Mouse (Mus musculus) T-helper 2 cell (primary cell): Measurements from ENCODE around the gene Smagp.
"Not testable (repeated sequence)": the region's sequence is repeated elsewhere in the genome, so short reads cannot be mapped to it uniquely, and the experiment has no call there.

Experiments
- in situ Hi-C: fragments of 300-600 bp; cut with MboI, MseI; formaldehyde crosslinking; loops from one replicate; pipeline ENCODE4 v1.15.1; 2025; ENCODE audit warnings: high pct_unique_total_duplicates

The Smagp gene

DNA sequence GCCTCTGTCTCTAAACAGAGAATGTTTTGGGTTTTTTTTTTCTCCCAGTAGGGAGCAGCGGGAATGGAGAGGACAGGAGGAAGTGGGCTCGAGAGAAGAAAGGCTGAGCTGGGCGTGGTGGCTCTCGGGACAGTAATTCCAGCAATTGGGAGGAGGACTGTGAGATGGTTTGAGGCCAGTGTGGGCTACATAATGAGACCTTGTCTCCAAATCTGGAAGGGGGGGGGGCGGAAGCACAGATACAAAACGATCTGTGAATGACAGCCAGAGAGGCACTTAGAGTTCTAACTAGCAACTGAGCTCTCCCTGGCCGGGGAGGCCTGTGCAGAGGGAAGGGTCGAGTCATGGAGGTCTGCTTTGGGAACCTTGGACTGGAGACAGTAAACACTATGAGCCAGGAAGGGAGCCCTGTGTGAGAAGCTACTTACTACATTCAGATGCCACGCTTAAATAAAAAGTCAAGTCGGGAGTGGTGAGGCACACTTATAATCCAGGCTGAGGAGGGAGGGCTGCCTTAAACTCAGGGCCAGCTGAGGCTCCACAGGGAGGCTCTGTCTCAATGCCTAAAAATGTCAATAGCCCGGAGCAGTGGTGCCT, 8.9 kb downstream of the Smagp start:
- in situ Hi-C loops = no loop called here

DNA sequence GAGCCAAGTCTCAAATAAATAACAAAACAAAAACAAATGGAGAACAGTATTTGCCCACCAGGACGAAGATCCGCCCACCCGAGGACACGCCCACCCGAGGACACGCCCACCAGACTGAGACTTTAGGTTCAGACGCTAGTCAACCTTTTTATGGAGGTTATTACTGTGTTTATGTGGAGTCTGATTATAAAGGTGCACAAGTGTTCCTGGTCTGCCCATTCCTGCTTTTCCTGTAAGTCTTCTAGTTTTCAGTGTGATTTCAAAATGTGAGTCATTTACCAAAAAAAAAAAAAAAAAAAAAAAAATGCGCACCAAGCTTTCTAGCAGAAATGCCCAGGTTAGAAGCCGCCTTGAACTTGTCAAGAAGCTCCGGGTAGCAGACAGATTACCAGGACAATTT, 9.5 kb downstream of the Smagp start:
- in situ Hi-C loops = no loop called here

DNA sequence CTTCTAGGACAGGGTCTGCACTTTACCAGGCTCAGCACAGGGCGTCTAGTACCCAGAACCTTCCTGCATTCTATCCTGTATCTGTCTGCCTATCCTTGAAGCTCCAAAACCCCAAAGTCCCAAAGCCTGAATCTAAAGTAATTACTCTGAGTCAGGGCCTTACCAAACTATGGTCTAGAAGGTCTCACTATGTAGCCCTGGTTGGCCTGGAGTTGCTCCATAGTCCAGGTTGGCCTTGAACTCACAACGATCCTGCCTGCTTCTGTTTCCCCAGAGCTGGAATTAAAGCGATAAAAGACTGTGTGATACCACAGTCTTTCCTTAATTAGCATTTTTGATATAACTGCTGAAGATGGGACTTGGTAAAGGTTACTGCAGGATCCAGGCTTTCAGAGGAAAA, 12.3 kb downstream of the Smagp start:
- in situ Hi-C loops = no loop called here

DNA sequence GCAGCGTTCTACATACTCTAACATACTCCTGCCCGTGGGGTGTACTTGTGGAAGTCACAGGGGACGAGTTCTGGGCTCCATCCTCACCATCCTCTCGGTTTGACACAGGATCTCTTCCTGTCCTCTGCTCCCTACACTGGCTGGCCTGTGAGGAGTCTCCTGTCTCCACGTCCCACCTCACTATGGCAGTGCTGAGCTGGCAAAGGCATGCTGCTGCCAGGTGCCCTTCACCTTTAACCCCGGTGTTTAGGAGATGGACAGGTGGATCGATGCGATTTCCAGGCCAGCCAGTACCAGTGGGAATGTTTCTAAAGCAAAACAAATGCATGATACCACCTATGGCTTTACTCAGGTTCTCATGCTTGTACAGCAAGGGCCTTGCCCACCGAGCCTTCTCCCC, 13.0 kb downstream of the Smagp start:
- in situ Hi-C loops = no loop called here

DNA sequence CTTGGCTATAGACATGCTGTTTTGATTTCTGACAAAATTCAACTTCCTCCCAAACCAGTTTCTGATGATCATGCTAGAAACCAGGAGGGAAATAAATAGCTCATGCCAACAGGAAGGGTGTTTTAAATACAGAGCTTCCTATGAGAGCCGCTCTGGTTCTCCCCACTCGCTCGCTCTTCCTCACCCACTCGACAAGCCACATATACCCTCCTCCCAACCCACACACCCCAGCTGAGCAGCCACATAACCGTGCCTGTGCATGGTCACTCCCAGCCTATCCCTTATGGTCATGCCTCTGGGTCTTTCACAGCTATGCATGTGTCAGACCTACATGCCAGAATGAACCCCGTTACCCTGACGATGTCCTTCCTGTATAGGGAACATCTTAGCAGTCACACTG, 14.6 kb downstream of the Smagp start:
- in situ Hi-C loops = no loop called here

DNA sequence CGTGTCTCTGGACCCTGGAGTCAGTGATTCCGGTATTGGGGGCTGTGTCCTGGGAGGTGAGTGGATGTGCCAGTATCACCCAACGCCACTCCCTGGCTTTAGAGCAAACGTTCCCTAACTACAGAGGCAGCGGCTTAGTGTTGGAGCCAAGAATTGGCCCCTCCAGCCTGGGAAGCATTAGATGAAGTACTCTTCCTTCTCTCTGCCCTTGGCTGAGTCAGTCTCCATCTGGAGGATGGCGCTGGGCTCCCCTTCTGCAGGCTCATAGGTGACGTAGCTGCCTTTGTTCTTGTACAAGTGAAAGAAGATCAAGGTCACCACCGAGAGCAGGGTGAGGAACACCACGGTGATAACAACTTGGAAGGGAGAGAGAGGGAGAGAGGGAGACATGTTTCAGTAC, 15.1 kb downstream of the Smagp start:
- in situ Hi-C loops = not testable (repeated sequence)

DNA sequence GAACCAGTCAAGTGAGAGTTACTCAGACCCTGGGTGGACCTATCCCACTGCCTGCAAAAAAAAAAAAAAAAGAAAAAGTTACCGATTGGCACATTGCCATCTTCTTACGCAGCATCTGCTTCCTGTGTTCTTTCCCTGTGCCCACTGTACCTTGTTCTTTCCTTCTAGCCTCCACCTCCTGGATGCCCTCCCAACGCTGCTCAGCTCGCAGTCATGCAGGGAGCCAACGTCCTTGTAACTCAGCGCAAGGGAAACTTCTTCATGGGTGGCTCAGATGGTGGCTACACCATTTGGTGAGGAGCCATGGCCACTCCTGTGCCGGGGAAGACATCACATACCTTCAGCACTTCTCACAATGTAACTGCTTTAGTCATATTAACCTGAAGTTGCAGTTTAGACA, 17.5 kb downstream of the Smagp start:
- in situ Hi-C loops = no loop called here

DNA sequence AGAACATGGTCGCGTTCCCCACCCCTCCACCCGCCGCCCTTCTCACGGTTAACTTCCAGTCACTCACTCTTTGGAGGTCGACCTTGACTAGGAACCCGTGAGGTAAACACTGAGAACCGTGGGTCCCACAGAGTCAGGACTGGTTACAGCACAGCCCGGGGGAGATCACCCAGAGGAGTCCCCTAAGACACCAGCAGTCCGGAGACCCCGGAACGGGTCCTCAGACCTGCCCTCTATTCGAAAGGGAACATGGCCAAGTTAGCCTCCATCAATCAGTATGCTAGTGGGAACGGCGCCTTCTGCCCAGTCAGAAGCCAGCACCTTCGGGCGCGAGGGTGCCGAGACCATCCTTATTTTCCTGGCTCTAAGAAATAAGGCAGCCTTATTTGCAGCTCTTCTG, 20.5 kb downstream of the Smagp start:
- in situ Hi-C loops = no loop called here

DNA sequence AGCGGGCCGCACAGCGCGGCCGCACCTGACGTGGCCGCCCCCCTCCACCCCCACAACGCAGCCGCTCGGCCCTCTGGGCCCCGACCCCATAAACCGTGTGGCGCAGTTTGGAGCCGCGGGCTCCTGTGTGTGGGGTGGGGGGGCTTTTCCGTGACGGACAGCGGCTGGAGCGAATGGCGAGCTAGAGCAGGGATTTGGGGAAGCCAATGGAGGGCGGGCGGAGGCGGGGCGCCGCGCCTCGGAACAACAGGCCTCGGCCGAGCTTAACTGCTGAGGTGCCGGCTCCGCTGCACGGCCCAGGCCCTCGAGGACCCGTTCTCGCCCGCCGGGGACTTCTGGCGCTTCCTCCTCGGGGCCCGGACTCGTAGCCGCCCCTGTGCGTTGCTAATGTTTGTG, 20.9 kb downstream of the Smagp start:
- in situ Hi-C loops = no loop called here

DNA sequence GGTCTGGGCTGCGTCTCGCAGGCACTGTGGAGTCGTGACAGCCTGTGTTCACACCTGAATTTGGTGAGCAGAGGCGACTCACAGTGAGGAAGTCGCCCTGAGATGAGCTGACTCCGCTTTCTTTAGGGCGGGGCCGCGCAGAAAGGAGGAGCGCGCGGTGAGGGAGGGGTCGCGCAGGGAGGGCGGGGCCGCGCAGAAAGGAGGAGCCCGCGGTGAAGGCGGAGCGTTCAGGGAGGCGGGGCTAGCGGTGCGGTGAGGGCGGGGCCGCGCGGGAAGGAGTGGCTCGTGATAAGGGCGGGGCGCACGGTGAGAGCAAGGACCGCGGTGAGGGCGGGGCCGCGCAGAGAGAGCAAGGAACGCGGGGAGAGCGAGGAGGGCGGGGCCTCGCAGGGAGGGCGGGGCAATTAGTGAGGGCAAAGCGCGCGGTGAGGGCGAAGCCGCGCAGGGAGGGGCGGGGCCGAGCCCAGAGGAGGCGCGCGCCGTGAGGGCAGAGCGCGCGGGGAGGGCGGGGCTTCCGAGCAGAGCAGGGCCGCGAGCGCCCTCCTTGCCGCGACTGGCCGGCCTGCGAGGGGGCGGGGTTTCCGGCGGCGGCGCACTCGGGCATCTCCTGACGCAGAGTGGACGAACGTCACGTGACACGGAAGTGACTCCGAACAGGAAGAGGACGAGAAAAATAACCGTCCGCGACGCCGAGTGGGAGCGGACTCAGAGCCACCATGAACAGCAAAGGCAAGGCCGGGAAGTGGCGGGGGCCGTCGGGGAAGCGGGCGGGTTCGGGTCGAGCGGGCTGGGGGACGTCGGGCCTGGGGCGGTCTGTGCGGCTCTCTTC, 21.5 kb downstream of the Smagp start, which contains the start of gene Dazap2:
TSS of gene Dazap2 (plus strand) at position 354 of the 829 bp plus-strand sequence.
- in situ Hi-C loops = loop anchor here (5.0 kb wide), 2 partner anchors 68 to 143 kb away; no protein-coding TSS in a partner anchor

DNA sequence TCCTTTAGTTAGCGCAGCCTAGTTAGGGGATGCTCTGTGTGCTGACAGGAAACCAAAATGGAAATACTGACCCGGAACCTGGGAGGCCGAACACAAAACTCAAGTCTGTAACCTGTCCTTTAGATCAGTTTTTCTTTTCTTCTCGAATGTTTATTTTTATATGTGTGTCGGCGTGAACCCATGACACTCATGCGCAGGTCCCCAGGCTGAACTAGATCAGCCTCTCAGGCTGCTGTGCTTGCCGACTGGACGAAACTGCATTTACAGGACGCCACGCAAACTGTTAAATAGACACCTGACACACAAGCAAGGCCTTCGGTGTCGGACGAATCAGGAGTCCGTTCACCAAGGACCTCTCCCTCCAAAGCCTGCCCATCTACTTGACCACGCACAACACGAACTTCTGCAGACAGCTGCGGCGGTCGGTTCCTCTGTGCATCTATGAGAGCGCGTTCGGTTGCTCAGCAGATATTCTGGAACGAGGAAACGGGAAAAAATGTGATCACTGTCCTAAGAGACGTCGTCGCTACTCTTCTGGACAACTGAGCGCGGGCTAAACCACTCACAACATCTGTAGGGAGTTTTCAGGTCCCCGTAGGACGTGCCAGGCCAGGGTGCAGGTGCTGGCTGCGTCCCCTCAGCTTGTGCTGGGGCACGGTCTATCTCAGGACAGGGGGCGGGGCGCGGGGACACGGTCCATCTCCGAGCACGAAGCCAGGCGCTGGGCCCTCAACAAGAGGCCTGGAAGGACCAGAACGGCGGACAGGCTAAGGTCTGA, 22.3 kb downstream of the Smagp start:
- in situ Hi-C loops = loop anchor here (5.0 kb wide), 2 partner anchors 67 to 142 kb away; no protein-coding TSS in a partner anchor

DNA sequence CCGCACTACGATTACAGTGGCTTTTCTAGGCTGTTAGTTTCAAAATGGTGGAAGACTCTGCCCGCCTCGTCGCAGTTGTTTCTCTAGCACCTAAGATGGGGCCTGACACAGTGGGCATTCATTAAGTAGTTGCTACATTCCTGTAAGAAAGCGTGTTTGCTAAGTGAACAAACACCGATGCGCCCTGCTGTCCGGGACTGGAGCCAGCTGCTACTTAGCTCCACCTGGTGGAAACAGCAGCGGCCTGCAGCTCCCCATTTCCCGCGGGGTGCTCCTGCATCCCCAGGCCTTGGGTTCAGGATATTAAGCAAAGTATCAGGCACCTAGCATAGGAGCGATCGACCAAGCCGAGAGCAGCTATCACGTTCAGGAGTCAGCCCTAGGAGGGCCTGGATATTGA, 23.2 kb downstream of the Smagp start:
- in situ Hi-C loops = loop anchor here (5.0 kb wide), 2 partner anchors 66 to 141 kb away; no protein-coding TSS in a partner anchor

DNA sequence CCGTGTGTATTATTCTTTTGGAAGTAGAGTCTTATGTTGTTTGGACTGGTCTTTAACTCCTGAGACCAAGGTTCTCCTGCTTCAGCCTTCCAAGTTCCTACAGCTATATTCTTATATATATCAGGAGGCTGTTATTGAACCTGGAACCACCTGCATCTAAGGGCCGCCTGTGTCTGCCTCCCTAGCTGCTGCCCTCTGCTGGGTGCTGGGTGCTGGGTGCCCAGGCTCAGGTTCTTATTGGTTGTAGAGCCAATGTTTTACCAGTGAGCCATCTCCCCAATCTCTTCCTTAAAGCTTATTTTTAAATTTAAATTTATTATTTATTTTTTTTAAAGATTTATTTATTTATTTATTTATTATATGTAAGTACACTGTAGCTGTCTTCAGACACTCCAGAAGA, 24.3 kb downstream of the Smagp start:
- in situ Hi-C loops = loop anchor here (5.0 kb wide), 2 partner anchors 65 to 140 kb away; no protein-coding TSS in a partner anchor

DNA sequence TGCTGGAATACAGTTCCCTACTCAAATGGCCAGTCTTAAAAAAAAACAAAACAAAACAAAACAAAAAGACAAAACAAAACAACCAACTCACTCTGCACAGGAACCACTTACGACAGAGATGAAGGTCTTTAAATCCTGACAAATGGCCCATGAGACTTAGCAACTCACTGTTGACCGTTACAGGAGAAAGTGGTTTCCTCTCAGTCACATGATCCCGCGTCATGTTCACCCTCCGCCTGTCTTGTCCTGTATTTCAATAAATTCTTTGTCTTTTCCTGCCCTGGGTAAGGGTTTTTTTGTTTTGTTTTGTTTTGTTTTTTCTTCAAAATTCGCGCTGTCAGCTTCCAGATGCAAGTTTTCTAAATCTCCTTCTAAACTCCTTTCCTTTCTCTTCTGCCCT, 24.8 kb downstream of the Smagp start:
- in situ Hi-C loops = loop anchor here (5.0 kb wide), 2 partner anchors 65 to 140 kb away; no protein-coding TSS in a partner anchor

DNA sequence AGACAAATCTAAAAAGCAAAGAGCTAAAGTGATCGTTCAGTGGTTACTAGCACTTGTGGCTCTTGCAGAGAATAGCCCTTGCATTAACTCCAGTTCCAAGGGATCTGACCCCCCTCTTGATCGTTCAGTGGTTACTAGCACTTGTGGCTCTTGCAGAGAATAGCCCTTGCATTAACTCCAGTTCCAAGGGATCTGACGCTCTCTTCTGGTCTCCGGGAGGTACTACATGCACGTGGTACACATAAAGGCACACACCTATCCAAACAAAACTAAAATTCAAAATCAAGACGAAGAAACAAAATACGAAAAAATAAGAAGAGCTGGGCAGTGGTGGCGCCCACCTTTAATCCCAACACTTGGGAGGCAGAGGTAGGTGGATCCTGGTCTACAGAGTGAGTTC, 30.1 kb downstream of the Smagp start:
- in situ Hi-C loops = not testable (repeated sequence)

DNA sequence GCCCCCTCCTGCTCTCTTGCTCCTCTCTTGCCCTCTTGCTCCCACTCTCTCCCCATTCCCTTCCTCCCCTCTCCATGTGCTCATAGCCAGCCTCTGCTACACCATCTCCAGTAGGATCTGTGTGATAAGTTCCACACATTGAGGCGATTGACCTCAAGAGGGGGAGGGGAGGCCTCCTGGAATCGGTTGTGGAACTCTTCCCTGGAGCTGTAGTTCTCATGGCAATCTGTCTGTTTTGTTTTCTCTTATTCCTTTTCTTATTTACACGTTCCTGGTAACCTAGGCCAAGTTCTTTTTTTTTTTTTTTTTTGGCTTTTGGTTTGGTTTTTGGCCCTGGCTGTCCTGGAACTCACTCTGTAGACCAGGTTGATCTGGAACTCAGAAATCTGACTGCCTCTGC, 35.1 kb downstream of the Smagp start:
- in situ Hi-C loops = no loop called here

DNA sequence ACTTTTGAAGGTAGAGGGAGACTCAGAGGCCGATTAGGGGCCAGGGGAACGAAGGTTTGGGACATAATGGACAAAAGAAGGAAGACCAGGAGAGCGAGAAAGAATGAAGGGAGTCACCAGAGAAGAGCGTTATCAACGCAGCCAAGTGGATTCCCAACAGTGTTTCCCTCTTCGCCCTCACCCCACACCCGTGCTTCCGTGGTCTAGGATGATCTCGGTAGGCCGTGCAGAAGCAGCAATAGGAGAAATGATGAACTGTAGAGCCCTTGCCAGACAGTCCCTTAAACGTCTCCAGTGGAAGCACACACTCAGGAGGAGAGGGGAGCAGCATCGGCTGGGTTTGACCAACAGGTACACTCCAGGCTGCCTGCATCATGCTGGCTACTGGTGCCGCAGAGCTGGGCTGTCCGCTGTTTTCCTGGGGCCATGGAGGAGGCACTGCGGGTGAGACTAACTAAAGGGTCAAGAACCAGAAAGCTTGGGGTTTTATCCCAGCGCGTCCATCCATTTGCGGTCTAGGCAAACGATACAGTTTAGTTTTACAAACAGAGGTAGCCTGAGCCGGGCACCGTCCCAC, 36.0 kb downstream of the Smagp start:
- in situ Hi-C loops = no loop called here

DNA sequence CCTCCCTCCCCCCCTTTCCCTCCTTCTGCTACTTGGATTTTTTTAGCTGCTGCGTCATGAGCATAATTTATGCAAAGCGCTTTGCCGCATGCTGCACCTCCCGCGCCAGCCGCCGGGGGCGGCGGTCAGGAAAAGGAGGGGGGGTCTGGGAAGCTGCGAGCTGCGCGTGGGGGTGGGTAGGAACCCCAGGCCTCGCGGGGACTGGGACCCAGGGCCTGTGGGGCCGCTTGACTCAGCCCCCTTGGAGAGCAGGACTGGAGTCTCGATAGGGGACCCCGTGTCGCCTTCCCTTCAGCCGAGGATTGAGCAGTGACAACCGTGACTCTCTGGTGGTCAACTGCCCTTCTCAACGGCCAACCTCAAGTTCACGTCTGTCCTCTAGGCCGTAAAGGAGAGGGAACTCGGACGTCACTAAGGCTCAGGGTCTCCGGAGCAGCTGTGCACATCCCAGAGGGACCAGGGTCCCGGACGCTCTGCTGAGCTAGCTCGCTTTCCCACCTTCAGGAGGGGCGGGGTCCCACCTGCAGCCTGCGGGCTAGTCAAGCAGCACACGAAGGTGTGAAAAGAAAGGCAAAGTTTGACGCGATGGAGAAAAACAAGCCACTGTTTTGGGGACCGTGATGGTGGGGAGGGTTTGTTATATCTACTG, 36.6 kb downstream of the Smagp start:
- in situ Hi-C loops = no loop called here

DNA sequence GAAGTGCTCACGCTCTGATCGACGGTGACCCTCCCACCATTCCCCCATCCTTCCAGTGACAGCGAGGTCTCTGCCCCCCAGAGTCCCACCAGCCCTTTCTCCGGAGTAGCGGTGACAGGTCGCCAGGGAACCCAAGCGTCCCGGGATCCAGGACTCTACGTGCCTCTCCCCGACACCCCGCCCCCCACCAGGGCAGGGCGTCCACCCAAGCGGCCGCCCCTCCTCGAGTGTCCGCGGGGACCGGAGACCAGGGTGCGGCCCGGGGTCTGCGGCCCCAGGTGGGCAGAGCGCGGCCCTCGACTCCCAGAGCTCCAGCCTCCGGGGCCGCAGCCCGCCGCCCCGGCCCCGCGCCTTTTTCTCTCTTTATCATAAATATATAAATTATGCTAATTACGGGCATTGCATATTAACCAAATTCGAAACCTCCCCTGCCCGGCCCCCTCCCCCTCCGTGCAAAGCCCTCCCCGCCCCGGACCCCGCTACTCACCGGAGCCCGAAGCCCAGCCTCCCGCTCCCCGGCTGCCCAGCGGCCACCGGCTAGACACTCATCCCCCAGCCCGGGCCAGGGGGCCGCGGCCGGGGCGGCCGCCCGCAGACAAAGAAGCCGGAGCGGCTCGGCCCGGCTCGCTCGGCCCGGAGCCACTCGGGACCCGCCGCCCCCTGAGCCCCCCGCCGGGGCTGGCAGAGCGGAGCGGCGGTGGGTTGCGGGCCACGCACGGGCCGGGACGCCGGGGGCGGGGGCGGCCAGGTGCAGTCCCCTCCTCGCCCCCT, 37.3 kb downstream of the Smagp start, which contains the start of gene Pou6f1:
TSS of gene Pou6f1 (minus strand) at position 709 of the 771 bp plus-strand sequence.
- in situ Hi-C loops = no loop called here

DNA sequence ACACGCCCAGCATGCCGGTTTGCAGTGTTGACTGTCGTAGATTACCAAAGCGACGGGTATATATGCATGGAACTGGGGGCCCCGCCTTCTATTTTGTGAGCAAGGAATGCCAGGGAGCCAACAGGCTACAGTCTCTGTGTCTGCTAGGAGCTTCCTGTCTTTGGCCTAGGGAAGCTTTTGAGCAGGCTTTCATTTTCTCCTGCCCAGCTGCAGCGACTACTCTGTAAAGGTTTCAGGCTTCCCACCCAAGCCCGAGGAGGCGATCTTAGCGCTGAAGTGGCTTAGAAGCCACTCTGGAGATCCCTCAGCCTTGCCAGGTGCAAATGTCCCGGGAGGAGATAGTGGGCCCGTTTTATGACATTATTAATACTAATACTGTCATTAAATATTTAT, 37.9 kb downstream of the Smagp start:
- in situ Hi-C loops = no loop called here
